Mouse (Mus musculus) mature B cell (primary cell): ENCODE results near the gene Tbc1d4.
"Not testable (repeated sequence)": the region's sequence is repeated elsewhere in the genome, so short reads cannot be mapped to it uniquely, and the experiment has no call there.

ENCODE experiments used
- in situ Hi-C: fragments of 300-500 bp; cut with MboI; formaldehyde crosslinking; loops from 2 replicates; pipeline ENCODE4 v1.14.3; 2019

The Tbc1d4 gene

GRCm38 (mm10) chr14:101595301-101596080 lies 13.5 kb downstream of the Tbc1d4 start:
- in situ Hi-C loops = no loop called here

GRCm38 (mm10) chr14:101594001-101594400 lies 15.0 kb downstream of the Tbc1d4 start:
- in situ Hi-C loops = no loop called here

GRCm38 (mm10) chr14:101593340-101593739 lies 15.7 kb downstream of the Tbc1d4 start:
- in situ Hi-C loops = no loop called here

- in situ Hi-C loops = no loop called here
Observed at GRCm38 (mm10) chr14:101591101-101591500, 17.9 kb downstream of the Tbc1d4 start.

GRCm38 (mm10) chr14:101588209-101588991 lies 20.6 kb downstream of the Tbc1d4 start:
- in situ Hi-C loops = not testable (repeated sequence)

- in situ Hi-C loops = not testable (repeated sequence)
Observed at GRCm38 (mm10) chr14:101587366-101588040, 21.5 kb downstream of the Tbc1d4 start.

GRCm38 (mm10) chr14:101586096-101586495 lies 22.9 kb downstream of the Tbc1d4 start:
- in situ Hi-C loops = no loop called here

- in situ Hi-C loops = no loop called here
Observed at GRCm38 (mm10) chr14:101575651-101576050, 33.3 kb downstream of the Tbc1d4 start.

GRCm38 (mm10) chr14:101574536-101574935 lies 34.5 kb downstream of the Tbc1d4 start:
- in situ Hi-C loops = no loop called here

GRCm38 (mm10) chr14:101573107-101573614 lies 35.8 kb downstream of the Tbc1d4 start:
- in situ Hi-C loops = no loop called here

- in situ Hi-C loops = no loop called here
Observed at GRCm38 (mm10) chr14:101568828-101569227, 40.2 kb downstream of the Tbc1d4 start.

- in situ Hi-C loops = no loop called here
Observed at GRCm38 (mm10) chr14:101566717-101567116, 42.3 kb downstream of the Tbc1d4 start.

- in situ Hi-C loops = no loop called here
Observed at GRCm38 (mm10) chr14:101565661-101566060, 43.3 kb downstream of the Tbc1d4 start.

- in situ Hi-C loops = no loop called here
Observed at GRCm38 (mm10) chr14:101561251-101561701, 47.7 kb downstream of the Tbc1d4 start.

- in situ Hi-C loops = no loop called here
Observed at GRCm38 (mm10) chr14:101559446-101559845, 49.5 kb downstream of the Tbc1d4 start.

- in situ Hi-C loops = no loop called here
Observed at GRCm38 (mm10) chr14:101548885-101549573, 60.0 kb downstream of the Tbc1d4 start.

GRCm38 (mm10) chr14:101541863-101542262 lies 67.1 kb downstream of the Tbc1d4 start:
- in situ Hi-C loops = no loop called here

- in situ Hi-C loops = no loop called here
Observed at GRCm38 (mm10) chr14:101541141-101541540, 67.8 kb downstream of the Tbc1d4 start.

- in situ Hi-C loops = no loop called here
Observed at GRCm38 (mm10) chr14:101540466-101540865, 68.5 kb downstream of the Tbc1d4 start.

- in situ Hi-C loops = no loop called here
Observed at GRCm38 (mm10) chr14:101537906-101538305, 71.1 kb downstream of the Tbc1d4 start.

- in situ Hi-C loops = no loop called here
Observed at GRCm38 (mm10) chr14:101537413-101537812, 71.6 kb downstream of the Tbc1d4 start.
